Mouse (Mus musculus): ENCODE data around the gene Slc30a10.

Slc30a10 gene

DNA sequence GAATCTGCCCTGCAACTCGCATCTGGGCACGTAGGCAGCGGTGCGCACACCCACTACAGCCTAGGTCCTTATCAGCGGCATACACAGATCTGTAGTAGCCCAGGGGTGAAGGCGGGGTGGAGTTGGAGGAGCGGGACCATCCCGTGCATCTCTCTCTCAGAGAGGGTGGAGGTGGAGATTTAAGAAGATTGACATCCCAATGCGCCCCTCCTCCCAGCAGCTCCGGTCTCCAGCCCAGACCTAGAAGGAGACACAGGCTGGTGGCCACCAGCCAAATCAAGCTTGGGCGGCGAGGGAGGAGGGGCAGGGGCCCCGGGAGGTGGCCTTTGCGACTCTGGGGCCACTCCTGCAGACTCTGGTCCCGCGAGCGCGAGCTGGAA, at the start of gene Slc30a10:
Slc30a10 (plus strand) TSS at position 274 of the 380 bp plus-strand sequence.
- in situ Hi-C loops (cut with MboI, MseI): no loop called here

DNA sequence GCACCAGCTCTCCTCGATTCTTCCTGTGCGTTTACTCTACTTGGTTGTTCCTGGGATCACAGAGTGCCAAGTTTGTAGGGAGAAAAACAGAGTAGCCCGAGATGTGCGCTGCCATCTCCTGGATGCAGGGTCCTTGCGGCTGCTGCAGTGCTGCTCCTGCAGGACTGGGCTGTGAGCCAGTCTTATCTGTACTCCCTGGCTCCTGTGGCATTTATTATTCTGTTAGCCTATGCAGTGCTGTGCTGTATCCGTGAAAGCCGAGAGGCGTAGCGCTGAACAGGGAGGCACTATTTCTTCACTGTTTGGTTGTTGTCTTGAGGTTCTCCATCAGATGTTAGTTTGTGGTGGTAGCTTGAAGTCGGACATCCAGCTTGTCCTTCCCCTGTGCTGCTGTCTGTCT, 48.7 kb upstream of the Slc30a10 start:
- in situ Hi-C loops (cut with MboI, MseI): no loop called here

DNA sequence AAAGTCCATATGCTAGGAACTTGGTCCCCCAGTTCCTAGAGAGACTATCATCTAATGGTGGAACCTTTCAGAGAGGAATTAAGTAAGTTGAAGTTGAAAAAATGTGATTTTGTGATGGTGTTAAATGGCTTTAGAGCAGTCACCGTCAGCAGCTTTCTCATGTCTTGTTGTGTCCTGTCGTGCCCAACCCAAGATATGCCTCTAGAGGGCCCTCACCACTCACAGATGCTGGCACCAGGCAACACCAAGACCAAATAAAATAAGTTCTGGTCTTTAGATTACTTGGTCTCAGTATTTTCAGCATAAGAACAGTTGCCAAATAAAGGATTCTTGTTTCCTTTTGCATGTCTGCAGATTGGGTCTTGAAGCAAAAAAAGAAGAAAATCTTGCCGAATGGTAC, 44.8 kb upstream of the Slc30a10 start:
- in situ Hi-C loops (cut with MboI, MseI): no loop called here

DNA sequence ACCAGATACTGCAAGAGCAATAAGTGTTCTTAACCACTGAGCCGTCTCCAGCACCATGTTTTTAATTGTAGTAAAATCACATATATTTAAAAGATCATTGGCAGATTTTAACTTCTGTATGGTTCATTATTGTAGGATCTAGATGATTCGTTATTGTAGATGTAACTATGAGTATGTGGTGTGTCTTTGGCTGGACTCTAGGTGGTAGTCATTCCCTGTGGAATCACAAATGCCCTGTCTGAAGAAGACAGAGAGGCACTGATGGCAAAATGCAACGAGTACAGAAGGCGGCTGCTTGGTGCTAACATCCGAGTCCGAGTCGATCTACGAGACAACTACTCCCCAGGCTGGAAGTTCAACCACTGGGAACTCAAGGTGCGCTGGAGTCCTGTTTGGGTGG, 36.6 kb upstream of the Slc30a10 start:
- in situ Hi-C loops (cut with MboI, MseI): no loop called here

DNA sequence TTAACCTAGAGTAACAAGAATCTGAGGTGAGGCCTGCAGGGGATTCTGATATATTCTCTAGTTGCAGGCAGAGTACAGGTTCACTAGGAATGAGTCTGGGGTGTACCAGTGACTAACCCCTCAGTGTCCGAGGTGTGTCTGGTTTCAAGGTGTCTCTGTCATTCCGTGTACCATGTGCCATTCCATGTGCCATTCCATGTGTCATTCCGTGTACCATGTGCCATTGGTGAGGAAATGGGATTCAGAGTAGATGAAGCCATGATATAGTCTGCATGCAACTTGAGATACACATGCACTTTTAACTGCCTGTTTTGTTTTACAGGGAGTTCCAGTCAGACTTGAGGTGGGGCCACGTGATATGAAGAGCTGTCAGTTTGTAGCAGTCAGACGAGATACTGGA, 34.8 kb upstream of the Slc30a10 start:
- in situ Hi-C loops (cut with MboI, MseI): no loop called here

DNA sequence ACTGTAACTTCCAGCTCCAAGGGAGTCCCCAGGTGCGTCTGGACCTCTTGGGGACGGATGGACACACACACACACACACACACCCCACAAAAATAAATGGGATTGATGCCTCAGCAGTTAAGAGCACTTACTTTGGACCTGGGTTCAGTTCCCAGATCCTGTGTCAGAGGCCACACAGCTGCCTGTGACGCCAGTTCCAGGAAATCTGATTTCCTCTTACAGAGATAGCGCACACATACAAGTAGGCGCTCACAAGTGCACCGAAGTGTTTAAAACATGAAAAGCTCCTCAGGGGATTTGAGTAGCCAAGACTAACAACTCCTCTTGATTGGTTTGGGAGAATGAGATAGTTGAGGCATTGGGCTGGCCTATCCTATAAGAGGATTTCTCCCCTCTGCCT, 33.9 kb upstream of the Slc30a10 start:
- in situ Hi-C loops (cut with MboI, MseI): no loop called here

DNA sequence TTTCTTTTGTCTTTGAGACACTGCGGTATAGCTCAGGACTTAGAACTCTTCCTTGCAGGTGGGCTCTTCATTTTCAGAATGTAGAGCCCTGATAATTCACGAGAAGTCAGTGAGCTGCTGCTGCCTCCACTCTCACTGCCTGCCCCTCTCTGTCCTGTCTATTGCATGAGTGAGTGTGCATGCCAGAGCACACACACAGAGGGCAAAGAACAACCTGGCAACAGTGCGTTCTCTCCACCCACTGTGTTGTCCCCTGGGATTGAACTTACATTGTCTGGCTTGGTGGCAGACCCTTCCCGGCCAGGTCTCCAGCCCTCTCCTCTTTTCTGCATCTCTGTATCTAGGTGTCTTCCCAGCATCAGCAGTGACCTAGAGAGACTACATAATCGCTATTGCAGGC, 28.1 kb upstream of the Slc30a10 start:
- in situ Hi-C loops (cut with MboI, MseI): no loop called here

DNA sequence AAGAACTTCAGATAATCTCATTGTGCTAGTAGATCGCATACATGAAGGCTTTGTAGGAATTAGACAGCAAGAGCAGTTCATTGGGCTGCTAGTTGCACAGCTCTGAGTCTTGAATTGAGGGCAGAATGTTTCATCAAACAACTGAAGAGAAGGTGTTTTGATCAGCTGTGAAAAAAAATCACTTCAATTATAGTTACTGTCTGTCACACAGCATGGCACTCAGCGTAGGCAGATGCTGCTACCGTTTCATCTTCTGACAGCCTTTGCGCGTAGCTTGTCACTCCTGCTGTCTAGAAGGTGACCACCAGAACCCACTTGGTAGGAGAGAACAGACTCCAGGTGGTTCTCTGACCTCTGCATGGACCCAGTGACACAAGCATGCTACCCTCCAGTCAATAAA, 24.2 kb upstream of the Slc30a10 start:
- in situ Hi-C loops (cut with MboI, MseI): no loop called here

DNA sequence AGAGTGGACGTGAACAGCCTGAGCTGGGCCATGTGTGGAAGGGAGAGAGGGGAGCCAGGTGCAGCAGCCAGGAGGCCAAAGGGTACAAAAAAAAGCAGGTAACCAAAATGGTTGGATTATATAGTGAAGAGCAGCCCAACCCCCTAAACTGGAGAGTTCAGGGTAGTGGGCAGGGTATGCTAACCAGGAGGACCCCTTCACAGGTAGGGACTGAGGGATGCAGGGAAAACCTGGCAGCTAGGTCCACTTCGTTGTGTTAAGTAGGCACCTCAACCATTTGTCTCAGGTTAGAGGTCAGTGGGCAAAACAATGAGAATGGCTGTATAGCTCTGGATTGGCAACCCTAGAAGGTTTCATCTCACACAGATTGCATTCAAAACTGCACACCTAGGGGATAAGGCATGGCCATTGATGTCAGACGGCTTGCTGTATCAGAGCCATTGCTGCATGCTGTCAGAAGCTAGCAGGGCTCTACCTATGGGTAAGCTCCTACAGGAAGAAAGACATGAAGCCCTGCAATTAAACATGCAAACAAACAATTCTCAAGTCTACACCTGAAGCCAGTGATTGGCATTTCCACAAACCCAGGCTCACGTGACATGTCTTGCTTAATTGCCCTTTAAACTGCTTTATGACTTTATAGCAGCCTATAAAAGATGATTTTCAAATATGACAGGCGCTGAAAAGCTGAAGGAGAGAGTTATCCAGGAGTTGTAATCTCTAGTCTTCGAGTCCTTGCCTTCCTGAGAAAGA, 23.2 kb upstream of the Slc30a10 start:
- in situ Hi-C loops (cut with MboI, MseI): no loop called here

DNA sequence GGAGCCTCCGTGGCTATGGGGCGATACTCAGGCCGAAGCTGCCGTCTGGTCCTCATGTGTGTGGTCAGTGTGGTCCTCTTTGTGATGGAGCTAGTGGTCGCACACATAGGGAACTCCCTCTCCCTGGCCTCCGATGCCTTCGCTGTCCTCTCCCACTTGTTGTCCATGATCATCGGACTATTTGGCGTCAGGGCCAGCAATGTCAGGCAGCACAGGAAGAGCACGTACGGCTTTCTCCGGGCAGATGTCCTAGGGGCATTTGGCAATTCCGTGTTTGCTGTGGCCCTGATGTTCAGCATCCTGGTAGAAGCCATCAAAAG, 22.7 kb upstream of the Slc30a10 start:
- in situ Hi-C loops (cut with MboI, MseI): no loop called here

DNA sequence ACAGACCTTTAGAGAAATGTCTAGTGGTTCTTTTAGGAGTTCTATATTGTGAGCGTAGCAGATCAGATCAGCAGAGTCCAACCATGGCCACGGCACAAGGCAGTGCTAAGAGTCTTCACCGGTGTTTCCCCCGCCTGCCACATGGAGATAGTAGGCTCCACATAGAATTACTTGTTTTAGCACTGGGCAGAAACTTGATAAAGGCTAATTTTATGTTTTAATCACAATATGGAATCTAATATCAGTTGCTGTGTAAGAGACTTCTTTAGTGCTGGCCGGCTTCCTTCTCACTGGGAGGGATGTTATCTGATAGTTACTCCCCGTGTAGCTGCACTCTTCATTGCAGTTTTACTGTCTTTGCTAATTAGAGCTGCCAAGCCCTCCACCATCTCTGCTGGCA, 21.5 kb upstream of the Slc30a10 start:
- in situ Hi-C loops (cut with MboI, MseI): no loop called here

DNA sequence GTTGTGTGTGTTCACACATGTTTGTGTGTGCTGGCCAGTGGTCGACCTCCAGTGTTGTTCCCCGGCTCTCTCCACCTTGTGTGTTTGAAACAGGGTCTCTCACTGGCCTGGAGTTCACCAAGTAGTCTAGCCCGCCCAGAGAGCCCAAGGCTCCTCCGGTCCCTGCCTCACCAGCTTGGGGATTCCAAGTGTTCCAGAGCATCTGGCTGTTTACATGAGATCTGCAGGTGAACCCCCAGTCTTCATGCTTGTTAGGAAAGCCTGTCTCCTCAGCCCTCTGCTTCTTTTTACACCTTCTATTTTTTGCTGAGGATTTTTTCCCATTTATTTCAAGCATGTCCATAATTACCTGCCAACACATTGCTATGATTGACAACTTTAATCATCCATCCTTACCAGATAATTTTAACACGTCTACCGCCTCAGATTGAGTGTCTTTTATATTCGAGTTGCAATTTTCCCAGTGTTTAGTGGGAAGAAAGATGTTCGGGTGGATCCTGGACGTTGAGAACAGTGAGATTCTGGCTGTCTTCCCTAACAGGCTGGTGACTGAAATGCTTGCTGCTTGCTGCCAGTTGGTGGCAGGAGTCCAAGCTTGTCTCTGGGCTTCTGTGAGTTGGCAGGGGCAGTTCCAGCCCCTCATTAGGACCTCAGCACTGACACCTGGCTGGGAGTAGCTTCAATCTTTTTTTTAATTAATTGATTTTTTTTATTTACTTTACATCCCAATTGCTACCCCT, 15.6 kb upstream of the Slc30a10 start:
- in situ Hi-C loops (cut with MboI, MseI): no loop called here

DNA sequence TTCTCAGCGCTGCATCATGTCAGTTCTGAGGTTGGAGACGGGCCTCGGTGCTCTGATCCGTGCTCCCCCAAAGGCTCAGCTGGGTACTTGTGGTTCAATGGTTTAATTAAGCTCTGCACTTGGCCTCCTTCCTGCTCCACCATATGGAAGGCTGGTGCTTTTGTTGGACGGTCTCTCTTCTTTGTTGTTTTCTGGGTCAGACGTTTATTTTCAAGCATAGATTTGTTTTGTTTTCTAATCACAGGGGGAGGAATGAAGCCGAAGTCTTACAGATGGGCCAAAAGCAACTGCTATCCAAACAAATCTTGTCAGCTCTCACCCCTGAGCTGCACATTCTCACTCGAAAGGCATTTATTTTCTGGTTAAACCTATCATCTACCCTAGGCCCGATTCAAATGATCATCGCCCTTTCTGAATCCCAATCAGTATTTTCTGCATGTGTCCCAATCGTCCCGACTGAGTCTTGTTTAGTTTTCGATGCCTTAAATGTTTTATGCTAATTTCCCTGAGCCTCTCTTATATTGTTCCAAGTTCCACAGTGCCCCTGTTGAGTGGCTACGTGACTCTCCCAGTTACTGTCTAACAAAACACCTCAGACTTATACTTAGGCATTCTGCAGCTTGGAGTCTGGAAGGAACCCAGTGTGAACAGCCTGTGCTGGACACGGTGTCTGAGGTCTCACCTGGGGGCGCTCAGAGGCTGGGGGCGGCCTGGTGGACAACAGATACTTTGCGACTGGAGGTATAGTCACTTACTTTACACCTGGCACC, 12.8 kb upstream of the Slc30a10 start:
- in situ Hi-C loops (cut with MboI, MseI): loop anchor here (5.0 kb wide), 1 partner anchor 75 kb away; no protein-coding TSS in a partner anchor

DNA sequence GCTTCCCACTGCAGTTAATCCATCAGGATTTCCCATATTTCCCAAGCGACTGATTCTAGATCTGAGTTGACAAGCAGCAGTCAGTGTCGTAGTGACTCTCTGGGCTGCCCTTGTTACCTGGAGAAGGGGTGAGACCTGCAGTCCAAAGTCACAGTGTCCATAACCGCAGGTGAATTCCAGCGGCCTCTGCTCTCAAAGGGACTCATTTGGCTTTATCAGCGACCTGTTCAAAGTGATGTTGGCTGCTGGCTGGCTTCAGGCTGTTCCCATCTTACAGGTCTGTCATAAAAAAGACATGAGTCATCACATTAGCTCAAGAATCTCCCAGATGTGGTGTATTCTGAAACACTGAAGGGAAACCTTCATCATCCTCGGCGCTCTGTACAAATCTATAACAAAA, 5.7 kb upstream of the Slc30a10 start:
- in situ Hi-C loops (cut with MboI, MseI): no loop called here

DNA sequence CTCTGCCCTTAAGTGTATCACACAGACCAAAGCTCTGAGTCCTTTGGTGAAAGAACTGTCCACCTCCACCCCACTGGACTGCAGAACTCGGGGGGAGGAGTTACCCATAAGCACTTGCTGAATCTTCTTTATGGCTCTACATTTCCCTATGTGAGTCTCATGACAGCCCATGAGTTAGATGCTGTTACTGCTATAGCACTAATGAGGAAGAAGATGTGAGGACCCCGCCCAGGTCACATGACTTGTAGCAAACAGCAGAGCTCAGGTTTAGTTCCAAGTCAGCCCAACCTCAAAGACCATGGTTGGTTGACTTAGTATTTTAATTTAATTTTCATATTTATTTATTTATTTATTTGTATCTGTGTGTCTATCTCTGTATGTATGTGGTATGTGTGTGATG, 4.9 kb upstream of the Slc30a10 start:
- in situ Hi-C loops (cut with MboI, MseI): no loop called here

DNA sequence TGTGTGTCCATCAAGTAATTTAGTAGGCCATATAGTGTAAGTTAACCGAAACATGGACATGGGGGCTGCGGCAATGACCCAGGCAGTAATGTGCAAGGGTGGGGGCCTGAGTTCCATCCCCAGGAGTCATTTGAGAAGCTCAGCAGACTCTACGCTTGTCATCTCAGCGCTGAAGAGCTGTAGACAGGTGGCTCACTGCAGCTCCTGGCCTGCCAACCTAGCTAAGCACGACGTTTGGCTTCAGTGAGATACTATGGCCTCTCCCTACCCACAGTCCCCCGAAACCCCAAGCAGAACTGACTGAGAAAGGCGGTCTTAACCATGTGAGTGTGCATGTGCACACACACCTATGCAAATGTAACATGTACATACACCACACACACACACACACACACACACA, 3.6 kb upstream of the Slc30a10 start:
- in situ Hi-C loops (cut with MboI, MseI): no loop called here

DNA sequence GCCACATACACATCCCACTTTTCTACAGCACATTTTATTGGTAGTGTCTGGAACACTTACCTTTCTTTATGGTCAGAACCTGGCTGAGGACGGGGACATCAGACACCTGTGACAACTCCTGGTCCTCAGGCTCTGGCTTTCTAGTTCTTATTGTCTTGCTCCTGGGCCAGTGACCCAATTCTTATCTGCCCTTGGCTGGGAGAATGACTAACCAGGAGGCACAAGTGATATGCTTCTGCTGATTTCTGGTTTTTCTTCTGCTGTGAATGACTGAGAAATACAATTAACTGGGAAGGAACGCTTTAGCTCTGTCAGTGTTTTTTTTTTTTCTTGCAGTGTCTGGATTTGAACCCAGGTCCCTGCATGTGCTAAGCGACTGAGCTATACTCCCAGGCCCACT, 3.2 kb upstream of the Slc30a10 start:
- in situ Hi-C loops (cut with MboI, MseI): no loop called here

DNA sequence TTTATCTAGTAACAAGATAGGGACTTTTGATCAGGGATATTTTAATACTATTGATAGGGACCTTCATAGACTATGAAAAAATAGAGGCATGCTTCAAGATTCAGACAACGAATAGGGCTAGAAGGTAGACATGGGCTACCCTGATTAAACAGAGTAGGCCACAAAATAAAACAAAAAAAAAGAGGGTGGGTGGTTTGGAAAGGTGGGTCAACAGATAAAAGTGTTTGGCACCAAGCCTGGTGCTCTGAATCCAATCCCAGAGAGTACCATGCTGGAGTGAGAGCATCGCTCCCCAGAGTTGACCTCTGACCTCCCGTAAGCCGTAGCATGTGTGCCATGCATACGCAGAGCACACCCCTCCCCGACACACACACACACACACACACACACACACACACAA, 2.2 kb upstream of the Slc30a10 start:
- in situ Hi-C loops (cut with MboI, MseI): no loop called here

DNA sequence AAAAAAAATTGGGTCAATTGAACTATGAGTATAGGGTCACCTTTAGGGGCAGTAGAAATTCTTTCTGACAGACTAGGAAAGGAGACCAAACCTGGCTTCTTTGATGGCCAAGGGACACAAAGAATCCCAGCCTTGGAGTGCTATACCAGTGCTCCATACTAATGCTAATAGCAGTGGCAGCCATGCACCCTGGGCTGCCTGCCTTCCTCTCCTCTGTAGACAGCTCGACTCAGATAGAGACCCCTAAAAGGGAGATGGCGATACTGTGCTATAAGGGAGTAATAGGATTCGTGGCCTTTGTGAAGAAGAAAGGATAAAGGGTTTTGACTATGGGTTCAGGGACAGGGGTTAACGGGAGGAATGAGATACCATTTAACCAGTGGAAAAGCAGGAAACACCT, 504 bp upstream of the Slc30a10 start:
- in situ Hi-C loops (cut with MboI, MseI): no loop called here

DNA sequence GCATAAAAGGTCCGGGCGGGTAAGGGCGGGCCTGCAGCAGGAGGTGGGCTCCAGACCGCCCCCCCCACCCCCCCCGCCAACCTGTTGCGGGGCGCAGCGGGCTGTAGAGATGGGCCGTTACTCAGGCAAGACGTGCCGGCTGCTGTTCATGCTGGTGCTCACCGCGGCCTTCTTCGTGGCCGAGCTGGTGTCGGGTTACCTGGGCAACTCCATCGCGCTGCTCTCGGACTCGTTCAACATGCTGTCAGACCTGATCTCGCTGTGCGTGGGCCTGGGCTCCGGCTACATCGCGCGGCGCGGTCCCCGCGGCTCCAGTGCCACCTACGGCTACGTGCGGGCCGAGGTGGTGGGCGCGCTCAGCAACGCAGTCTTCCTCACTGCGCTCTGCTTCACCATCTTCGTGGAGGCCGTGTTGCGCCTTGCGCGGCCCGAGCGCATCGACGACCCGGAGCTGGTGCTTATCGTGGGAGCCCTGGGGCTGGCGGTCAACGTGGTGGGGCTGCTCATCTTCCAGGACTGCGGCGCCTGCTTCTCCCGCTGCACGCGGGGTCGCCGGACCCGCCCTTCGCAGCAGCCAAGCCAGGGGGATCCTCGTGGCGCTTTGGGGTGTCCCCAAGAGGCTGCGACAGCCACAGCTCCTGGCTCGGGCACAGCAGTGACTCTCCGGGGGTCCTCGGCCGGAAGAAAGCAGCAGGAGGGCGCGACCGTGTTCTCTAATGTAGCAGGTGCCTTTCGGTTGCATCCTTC, 480 bp downstream of the Slc30a10 start:
- in situ Hi-C loops (cut with MboI, MseI): no loop called here

DNA sequence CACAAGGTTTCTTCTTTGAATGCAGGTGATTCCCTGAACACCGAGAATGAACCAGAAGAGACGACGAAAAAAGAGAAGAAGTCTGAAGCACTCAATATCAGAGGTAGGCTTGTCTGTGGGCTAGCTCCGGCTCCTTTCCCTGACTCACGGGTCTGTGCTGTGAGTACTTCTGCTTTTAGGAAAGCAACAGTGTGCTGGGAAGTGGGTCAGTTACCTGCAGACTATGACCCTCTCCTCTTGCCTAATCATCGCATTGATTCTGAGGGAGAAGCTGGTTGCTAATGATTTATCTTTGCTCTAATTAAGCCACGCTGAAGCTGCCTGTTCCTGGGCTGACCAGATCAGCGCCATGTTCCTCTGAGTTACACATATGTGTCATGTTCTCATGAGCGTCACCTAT, 1.7 kb downstream of the Slc30a10 start:
- in situ Hi-C loops (cut with MboI, MseI): no loop called here

DNA sequence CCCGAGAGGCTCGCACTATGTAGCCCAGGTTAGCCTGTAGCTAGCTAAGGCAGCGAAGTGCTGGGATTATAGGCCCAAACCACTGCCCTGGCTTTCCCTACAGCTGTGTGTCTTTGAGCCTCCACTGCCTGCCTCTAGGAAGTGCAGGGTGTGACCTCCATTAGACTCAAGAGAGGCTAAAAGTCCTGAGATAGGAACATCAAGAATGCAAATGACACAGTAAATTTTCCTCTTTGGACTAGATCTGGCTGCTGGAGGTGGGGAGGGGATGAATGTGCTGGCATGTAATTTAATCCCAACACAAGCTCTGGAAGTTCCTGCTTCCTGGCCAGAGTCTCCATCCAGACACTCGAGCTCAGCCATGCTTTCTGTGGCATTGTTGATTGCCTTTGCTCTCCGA, 5.4 kb downstream of the Slc30a10 start:
- in situ Hi-C loops (cut with MboI, MseI): no loop called here

Data from T-helper 2 cell (primary cell).